Mouse (Mus musculus): ENCODE results near the gene Olfr102.

Gene Olfr102

GRCm38 (mm10) chr17:37316954-37317353 is at the start of gene Olfr102:
Gene Olfr102, minus strand, starts transcription at chr17:37317054.
- no peak for DNase-seq

DNA sequence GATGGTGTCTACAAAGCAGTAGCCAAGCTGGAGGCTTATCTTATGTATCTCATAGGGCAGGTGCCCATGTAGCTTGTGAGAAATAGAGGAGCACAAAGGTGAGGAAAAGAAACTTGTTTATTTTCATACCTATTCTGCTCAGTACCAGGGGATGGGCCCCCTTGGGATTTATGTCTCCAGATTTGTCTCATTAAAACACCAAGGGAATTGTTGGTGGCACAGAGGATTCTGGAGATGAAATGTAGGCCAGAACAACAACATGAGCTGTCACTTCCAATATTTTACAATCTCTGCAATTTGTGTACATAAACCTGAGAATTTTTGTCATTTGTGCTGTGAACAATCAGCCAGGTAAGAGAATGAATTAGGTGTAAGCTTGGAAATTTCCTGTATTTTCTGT is 42.4 kb upstream of the Olfr102 start, which contains the start of gene Olfr104-ps:
Gene Olfr104-ps (plus strand): TSS at position 301 of the 400 bp plus-strand sequence.
- no peak for DNase-seq

GRCm38 (mm10) chr17:37339598-37339997 is 22.7 kb upstream of the Olfr102 start, which contains the start of gene Olfr103:
Gene Olfr103, minus strand, starts transcription at chr17:37339698.
- DNase-seq = no peak

- DNase-seq = no peak
Measured at GRCm38 (mm10) chr17:37310146-37310699, 6.6 kb downstream of the Olfr102 start.

DNA sequence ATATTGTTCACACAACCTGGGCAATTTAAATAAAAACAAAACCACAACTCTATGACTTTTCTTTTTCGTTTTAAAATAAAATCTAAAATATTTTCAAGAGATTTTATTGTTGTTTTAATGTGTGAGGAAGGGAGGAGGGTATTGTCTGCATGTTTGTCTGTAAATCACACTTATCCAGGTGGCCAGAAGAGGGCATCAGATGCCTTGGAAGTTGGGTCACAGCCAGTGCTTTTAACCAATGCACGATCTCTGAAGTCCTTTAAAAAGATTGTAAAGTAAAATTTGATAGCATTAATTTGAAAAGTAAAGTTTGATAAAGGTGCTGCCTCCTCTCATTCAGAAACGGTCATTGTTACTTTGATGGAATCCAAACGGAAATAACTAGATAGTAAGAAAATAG is 8.4 kb downstream of the Olfr102 start:
- DNase-seq = no peak

GRCm38 (mm10) chr17:37304213-37304612 is 12.6 kb downstream of the Olfr102 start, which contains the start of gene Olfr101:
Gene Olfr101, minus strand, starts transcription at chr17:37304313.
- no peak for DNase-seq

GRCm38 (mm10) chr17:37283360-37283759 is 33.5 kb downstream of the Olfr102 start, which contains the start of gene Olfr99:
Gene Olfr99, minus strand, starts transcription at chr17:37283460.
- DNase-seq = no peak

DNA sequence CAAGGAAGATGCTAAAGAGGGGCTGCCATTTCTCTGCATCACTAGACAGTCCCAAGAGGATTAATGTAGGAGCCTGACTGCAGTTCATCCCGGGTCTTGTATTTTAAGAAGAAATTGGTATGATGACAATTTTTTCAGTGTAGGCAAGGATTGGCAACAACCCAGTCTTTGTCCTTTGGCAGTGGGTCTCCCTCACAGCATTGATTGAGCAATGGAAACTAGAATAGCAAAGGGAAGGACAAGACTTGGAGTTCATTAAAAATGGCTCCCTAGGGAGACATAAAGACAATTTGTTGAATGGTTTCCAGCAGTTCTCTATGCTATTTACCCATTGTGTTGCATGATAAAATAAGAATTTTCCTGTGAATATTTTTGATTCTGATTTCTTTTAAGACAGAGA is 36.5 kb downstream of the Olfr102 start:
- no peak for DNase-seq

DNA sequence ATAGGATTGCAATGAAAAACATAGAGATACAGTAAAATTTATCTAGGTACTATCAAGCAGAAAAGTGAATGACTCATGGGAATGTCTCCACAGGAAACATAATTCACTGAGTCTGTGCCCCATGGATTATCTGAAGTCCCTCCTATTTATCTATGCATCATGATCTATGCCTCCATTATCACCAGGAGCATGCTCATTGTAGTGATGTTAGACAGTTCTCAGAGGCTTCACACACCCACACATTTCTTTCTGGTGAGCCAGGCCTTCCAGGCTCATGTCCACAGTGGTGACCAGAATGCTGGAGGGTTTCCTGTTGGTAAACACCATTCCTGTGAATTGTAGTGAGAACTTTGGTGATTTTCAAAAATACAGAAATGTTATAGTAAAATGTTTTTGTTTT is 40.3 kb downstream of the Olfr102 start:
- no peak for DNase-seq

DNA sequence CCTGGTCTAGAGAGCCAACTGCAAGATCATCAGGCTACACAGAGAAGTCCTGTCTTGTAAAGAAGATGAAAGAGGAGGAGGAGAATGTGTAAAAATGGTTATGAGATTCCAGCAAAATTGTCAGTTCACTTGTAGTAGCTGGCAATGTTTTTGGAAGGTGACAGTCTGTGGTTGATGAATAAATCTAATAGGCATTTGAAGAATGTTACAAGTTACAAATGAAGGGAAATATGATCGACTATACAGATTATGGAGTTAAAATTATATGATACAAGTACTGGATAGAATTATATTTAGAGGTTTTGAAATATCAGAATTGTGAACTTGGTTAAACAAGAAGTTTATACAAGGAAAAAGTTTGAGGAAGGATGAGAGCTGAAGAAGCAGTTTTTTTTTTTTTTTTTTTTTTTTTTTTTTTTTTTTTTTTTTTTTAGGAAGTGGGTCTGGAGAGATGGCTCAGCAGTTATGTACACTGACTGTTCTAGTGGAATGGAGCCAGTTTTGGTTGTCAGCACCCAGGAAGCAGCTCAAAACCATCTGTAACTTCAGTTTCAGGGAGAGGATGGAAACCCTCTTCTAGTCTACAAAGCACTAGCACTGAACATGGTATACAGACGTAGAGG is 41.1 kb downstream of the Olfr102 start:
- no peak for DNase-seq

- DNase-seq = peak; percentile 18
Measured at GRCm38 (mm10) chr17:37270702-37271092, 46.2 kb downstream of the Olfr102 start.

DNA sequence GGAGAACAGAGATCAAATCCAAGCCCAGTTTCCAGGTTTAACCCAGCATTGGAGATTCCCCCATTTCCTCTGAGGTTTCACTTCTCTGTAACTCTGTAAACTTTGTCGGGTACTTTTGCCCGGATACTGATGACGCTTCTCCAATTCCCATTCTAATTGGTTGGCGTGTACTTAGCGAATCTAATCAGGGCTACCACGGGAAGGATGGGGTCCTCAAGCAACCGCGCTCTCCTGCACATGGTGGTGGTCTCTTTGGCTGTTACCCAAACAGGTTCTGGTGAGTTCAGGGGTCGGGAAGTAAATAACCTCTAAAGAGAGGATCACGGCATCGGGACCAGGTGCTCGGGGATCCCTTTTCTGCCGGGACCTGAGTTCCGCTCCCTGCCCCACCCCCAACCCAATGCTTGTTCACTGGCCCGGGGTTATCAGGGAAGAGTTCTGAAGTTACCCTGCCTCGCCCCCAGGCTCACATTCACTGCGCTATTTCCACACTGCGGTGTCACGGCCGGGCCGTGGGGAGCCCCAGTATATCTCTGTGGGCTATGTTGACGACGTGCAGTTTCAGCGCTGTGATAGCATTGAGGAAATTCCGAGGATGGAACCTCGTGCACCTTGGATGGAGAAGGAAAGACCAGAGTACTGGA is 46.7 kb downstream of the Olfr102 start, which contains the start of gene H2-M3:
Gene H2-M3 (plus strand): TSS at position 163 of the 644 bp plus-strand sequence.
- DNase-seq = peak; percentile 74

DNA sequence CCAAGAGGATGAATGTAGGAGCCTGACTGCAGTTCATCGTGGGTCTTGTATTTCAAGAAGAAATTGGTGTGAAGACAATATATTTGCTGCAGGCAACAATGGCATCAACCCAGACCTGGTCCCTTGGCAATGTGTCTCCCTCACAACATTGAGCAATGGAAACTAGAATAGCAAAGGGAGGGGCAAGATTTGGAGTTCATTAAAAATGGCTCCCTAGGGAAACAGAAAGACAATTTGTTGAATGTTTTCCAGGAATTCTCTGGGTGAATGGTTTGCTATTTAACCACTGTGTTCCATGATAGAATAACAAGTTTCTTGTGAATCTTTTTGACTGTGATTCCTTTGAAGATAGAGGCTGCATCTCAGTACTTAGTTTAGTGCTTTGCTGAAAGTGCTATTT is 53.2 kb downstream of the Olfr102 start, which contains the start of gene Olfr98:
Gene Olfr98 (minus strand): TSS at position 124 of the 400 bp plus-strand sequence.
- DNase-seq = no peak

All from liver (tissue).